Mouse (Mus musculus) heart, embryonic 12.5 days (tissue): ENCODE measurements around the gene Rasgrp2. TPM values are rescaled to one million over a fixed set of nuclear protein-coding genes. Genes with fewer than 3 reads are reported as not detected.

Experiments
- ATAC-seq: fragments of 200-750 bp; cut with Nextera tagmentation; 2 replicates; pipeline ENCODE4 v1.8.0; 2017; ENCODE audit warnings: moderate TSS enrichment, moderate library complexity; ENCODE audit not compliant: insufficient number of reproducible peaks, low FRiP score
- H3K27ac ChIP-seq: fragments of 300-500 bp; sonication (generic); 2 replicates; pipeline ENCODE4 v1.5.1; 2016; ENCODE audit warnings: mild to moderate bottlenecking, moderate library complexity; ENCODE audit not compliant: poor library complexity, severe bottlenecking
- H3K27me3 ChIP-seq: fragments of 300-500 bp; sonication (generic); replicated peaks from 2 replicates; pipeline ENCODE4 v1.6.1; 2016; ENCODE audit warnings: mild to moderate bottlenecking, moderate library complexity
- H3K36me3 ChIP-seq: fragments of 300-500 bp; sonication (generic); 2 replicates; pipeline ENCODE4 v1.6.1; 2016; ENCODE audit warnings: mild to moderate bottlenecking, moderate library complexity
- H3K4me1 ChIP-seq: fragments of 300-500 bp; sonication (generic); replicated peaks from 2 replicates; pipeline ENCODE4 v1.6.1; 2016; ENCODE audit warnings: mild to moderate bottlenecking
- H3K4me2 ChIP-seq: fragments of 300-500 bp; sonication (generic); 2 replicates; pipeline ENCODE4 v1.6.1; 2016; ENCODE audit warnings: mild to moderate bottlenecking, moderate library complexity
- H3K4me3 ChIP-seq: fragments of 300-500 bp; sonication (generic); 2 replicates; pipeline ENCODE4 v1.5.1; 2016; ENCODE audit warnings: mild to moderate bottlenecking
- H3K9ac ChIP-seq: fragments of 300-500 bp; sonication (generic); 2 replicates; pipeline ENCODE4 v1.6.1; 2016; ENCODE audit warnings: mild to moderate bottlenecking, moderate library complexity
- H3K9me3 ChIP-seq: fragments of 300-500 bp; sonication (generic); replicated peaks from 2 replicates; pipeline ENCODE4 v1.6.1; 2016; ENCODE audit warnings: mild to moderate bottlenecking, moderate library complexity
- WGBS: fragments of 180-500 bp; shearing (Covaris S2); methylation state at CpG from one replicate; pipeline ENCODE4 v1.1.7; 2016; 5-methylcytosine and 5-hydroxymethylcytosine counted together
- polyA plus RNA-seq: library from polyadenylated mRNA; unstranded; fragments of >200 nt; fragmentation: Nextera tagmentation; extraction: Ambion mirVana; gene quantifications from 2 replicates; pipeline ENCODE4 v1.2.1, GENCODE M21; 2016

Rasgrp2 gene
- polyA plus RNA-seq, 1 experiment from 2014 or later: 45.8 TPM

DNA sequence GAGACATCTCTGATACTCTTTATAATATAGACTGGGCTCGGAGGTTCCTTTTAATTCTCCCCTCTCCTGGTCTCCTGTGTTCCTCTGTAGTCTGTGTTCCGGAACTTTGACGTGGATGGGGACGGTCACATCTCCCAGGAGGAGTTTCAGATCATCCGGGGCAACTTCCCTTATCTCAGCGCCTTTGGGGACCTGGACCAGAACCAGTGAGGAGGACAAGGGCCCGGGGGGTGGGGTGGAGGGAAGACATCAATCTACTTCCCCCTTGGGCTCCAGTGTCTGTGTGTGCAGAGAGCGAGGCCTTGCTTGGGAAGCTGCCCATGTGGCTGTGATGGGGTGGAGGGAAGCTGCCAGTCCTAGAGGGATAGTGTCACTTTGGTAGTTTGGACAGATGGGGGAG is 9.6 kb downstream of the Rasgrp2 start:
- H3K9me3 ChIP-seq: no peaks in the 10 kb centered on the region
- no peaks in the 10 kb centered on the region for H3K4me1 ChIP-seq

DNA sequence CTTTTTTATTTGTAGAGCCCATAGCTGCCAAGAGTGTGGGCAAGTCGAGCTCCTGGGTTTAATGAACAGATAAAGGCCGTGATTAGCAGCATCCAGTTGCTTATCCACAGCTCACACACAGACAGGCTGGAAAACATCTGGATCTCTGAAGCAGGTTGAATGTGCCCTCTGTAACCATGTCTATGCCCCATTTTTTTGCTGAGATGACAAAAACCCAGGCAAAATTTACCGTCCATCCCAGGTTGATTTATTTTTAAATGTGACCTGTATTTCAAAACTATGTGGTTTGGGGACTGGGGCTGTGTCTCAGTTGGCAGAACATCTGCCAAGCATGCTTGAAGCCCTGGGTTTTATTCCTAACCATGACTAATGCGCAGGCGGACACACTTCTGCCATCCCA is 10.0 kb downstream of the Rasgrp2 start:
- Histone ChIP-seq H3K4me2 (no peak overlapping the region), H3K9me3 (no peaks in the 10 kb centered on the region), H3K27me3 (peaks cover 12% of the 10 kb centered on the region; the same call in 1 of the 2 replicates), H3K4me1 (no peaks in the 10 kb centered on the region), H3K27ac (no peak overlapping the region), H3K9ac (no peak overlapping the region), H3K4me3 (no peak overlapping the region), H3K36me3 (no peaks in the 10 kb centered on the region)
- no peak for ATAC-seq
- 71% methylated on average over 5 of the region's 5 CpGs for WGBS

More for the DNA sequence above, 9.6 kb downstream of the Rasgrp2 start:
- WGBS: 74% methylated on average over 8 of the region's 8 CpGs
- H3K36me3 ChIP-seq: no peaks in the 10 kb centered on the region
- H3K9ac ChIP-seq: no peak overlapping the region
- peaks cover 10% of the 10 kb centered on the region; the same call in 1 of the 2 replicates for H3K27me3 ChIP-seq
- no peak overlapping the region for H3K27ac ChIP-seq
- H3K4me2 ChIP-seq: no peak overlapping the region
- no peak for ATAC-seq
- H3K4me3 ChIP-seq: no peak overlapping the region

DNA sequence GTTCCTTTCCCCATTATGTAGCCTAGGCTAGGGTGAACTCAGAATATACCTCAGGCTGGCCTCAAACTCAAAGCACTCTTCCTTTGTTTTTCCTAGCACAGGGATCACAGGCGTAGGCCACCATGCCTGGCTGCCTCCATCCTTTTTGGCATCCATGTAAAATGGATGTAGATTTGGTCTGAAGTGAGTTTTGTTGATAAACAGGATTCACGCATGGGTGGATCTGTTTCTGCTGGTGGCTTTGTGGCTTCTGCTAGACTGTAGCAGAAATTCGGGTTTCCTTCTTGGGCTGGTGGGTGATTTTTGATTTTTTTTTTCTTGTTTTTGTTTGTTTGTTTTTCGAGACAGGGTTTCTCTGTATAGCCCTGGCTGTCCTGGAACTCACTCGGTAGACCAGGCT is 10.8 kb downstream of the Rasgrp2 start:
- no peak overlapping the region for H3K4me3 ChIP-seq
- H3K4me1 ChIP-seq: peaks cover 1% of the 10 kb centered on the region; the same call in 1 of the 2 replicates
- 82% methylated on average over 5 of the region's 5 CpGs for WGBS
- no peak for ATAC-seq
- no peak overlapping the region for H3K9ac ChIP-seq
- no peak overlapping the region for H3K4me2 ChIP-seq
- H3K36me3 ChIP-seq: no peaks in the 10 kb centered on the region
- H3K27ac ChIP-seq: no peak overlapping the region
- H3K9me3 ChIP-seq: no peaks in the 10 kb centered on the region
- H3K27me3 ChIP-seq: peaks cover 16% of the 10 kb centered on the region; the same call in 1 of the 2 replicates

DNA sequence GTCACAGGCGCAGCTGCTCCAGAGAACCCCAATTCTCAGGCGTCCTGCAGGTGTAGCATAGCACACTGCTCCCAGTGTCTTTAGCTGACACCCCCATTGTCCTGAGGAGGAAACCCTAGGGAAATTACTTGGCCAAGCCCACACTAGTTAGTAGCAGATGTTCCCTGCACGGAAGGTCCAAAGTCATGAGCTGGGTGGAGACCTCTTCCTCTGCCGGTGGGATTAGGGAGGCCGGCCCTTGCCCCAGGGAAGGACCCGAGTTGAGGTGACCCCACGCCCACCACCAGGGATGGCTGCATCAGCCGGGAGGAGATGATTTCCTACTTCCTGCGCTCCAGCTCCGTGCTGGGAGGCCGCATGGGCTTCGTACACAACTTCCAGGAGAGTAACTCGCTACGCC is 13.7 kb downstream of the Rasgrp2 start:
- Histone ChIP-seq H3K4me2 (no peak overlapping the region), H3K4me3 (no peak overlapping the region), H3K27me3 (peaks cover 32% of the 10 kb centered on the region), H3K36me3 (no peaks in the 10 kb centered on the region), H3K4me1 (peaks cover 26% of the 10 kb centered on the region), H3K27ac (no peak overlapping the region), H3K9me3 (no peaks in the 10 kb centered on the region), H3K9ac (no peak overlapping the region)
- ATAC-seq: no peak
- WGBS: 51% methylated on average over 14 of the region's 14 CpGs

DNA sequence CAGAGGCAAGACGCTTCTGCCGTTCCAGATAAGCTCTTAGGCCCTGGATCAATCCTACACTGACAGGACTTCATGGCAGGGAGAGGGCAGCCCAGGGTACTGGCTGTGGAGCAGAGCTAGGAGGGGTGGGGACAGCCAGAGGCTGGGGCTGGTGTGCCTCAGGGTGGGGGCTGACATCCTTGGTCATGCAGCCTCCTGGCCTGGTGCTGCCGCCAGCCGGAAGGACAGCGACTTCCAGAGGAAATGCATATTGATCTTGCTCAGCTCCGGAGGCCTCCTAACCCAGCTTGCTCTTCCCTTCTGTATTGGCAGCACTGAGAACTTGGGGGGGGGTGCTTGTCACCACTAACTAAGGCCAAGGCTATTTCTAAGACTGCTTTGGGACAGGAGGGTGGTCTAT is 16.3 kb downstream of the Rasgrp2 start:
- Histone ChIP-seq H3K4me2 (no peak overlapping the region), H3K9ac (no peak overlapping the region), H3K9me3 (no peaks in the 10 kb centered on the region), H3K4me3 (no peak overlapping the region), H3K27me3 (peaks cover 58% of the 10 kb centered on the region), H3K4me1 (peaks cover 36% of the 10 kb centered on the region), H3K27ac (no peak overlapping the region), H3K36me3 (no peaks in the 10 kb centered on the region)
- ATAC-seq: no peak
- WGBS: 23% methylated on average over 6 of the region's 6 CpGs

DNA sequence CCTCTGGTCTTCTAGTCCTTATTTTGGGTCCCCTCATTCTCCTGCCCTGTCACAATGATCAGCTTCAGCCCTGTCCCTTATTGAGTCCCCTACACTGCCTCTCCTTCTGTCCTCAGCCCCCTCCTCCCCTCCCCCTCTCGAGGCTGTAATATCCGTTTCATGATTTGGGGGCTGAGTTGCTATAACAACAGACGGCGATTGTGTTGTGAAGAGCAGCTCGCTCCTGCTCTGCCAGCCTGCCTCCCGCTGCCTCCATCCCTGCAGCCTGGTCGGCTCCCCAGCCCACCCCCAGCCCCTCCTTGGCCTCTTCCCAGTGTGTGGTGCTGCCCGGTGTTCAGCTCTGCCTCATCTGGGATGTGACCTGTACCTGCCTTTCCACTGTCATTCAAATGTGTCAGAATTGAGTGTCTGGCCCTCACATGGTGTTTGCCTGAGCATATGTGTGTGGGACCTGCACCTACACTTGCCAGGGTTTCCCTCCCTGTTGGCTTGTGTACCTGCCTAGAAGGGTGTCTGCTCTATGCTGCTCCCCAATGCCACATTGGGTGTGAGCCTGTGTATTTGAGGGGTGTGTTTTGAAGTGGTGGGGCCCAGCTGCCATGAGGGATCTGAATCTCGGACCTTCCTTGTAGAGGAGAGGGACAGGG is 17.1 kb downstream of the Rasgrp2 start:
- Histone ChIP-seq H3K4me1 (peaks cover 36% of the 10 kb centered on the region), H3K27me3 (peaks cover 66% of the 10 kb centered on the region), H3K27ac (no peak overlapping the region), H3K4me3 (no peak overlapping the region), H3K9ac (no peak overlapping the region), H3K9me3 (no peaks in the 10 kb centered on the region), H3K4me2 (no peak overlapping the region), H3K36me3 (no peaks in the 10 kb centered on the region)
- ATAC-seq: no peak
- 13% methylated on average over 9 of the region's 9 CpGs for WGBS

DNA sequence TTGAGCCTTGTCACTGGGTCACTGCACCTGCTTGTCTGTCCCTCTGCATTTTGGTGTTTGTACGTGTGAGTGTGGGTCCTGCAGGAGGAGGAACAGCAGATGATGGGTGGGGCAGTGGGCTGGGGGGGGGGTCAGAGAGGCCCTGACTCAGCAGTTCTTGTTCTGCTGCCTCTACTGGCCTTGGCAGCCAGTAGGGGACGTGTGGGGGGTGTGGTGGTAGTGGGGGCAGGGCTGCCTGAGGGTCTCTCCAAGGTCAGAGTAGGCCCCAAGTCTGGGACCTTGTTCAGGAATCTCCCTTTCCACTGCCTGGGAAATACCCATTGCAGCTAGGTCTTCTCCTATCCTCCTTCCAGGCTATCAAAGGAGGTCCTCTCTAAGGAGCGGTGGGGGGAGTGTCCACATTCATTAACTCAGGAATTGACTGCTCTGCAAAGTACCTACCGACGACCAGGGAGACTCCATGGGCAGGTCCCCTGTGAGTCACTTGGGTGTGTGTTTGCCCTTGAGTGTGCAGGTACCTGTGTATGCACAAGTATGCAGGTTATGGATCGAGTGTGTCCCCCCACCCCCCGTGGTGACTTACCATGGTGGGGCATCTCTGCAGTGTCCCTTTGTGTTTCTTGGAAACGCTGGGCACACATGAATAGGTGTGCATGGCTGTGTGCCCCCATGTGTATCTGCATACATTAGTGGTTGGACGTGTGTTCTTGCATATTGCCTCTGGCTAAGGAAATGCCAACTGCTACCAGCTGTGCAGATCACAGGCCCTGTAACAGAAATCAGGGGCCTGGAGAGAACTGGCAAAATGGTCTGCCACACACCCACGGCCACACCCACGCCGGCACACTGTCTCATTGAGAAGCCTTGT is 18.0 kb downstream of the Rasgrp2 start:
- H3K9me3 ChIP-seq: no peaks in the 10 kb centered on the region
- H3K4me2 ChIP-seq: no peak overlapping the region
- no peaks in the 10 kb centered on the region for H3K36me3 ChIP-seq
- H3K27ac ChIP-seq: no peak overlapping the region
- peaks cover 75% of the 10 kb centered on the region for H3K27me3 ChIP-seq
- ATAC-seq: no peak
- H3K9ac ChIP-seq: no peak overlapping the region
- peaks cover 36% of the 10 kb centered on the region for H3K4me1 ChIP-seq
- WGBS: 61% methylated on average over 12 of the region's 12 CpGs
- no peak overlapping the region for H3K4me3 ChIP-seq

DNA sequence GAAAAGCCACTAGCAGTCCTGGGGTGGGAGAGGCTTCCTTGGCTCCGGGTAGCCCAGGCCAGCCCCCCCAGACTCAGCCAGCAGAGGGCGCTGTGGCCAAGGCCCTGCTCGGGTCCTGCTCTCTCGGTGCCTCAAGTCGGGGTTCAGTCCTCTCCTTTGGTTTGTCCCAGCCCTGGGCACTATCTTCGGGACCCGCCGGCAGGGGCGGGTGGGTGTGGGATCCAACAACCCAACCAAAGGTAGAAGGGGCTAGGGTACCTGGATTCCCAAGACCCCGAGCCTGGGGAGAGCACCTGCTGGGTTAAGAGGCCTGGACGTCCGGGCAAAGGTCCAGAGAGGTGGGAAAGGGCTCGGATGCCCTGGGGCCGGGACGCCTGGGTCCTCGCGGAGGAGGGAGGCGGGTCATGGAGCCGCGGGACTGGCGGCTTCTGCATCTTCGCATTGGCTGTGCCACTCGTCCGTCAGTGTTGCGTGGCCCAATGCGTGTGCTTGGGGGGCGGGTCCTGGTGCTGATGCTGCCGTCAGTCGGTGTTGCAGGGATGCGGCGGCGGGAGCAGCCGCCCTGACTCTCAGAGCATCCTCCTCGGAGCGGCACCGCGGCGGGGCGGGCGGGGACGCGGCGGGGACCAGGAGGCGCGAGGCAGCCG is 19.2 kb downstream of the Rasgrp2 start, which contains the start of gene Nrxn2:
Nrxn2 (plus strand) TSS at position 499 of the 647 bp plus-strand sequence.
- Histone ChIP-seq H3K36me3 (no peaks in the 10 kb centered on the region), H3K27ac (no peak within 1 kb of the TSS), H3K4me1 (peaks cover 36% of the 10 kb centered on the region), H3K27me3 (peaks cover 77% of the 10 kb centered on the region), H3K4me3 (peak within 1 kb of the TSS; percentile 49), H3K4me2 (peak within 1 kb of the TSS; percentile 83), H3K9ac (peak within 1 kb of the TSS; percentile 55; the same call in 1 of the 2 replicates), H3K9me3 (no peaks in the 10 kb centered on the region)
- peak; percentile 61 for ATAC-seq
- under 1% methylated on average over 46 of the region's 46 CpGs for WGBS

DNA sequence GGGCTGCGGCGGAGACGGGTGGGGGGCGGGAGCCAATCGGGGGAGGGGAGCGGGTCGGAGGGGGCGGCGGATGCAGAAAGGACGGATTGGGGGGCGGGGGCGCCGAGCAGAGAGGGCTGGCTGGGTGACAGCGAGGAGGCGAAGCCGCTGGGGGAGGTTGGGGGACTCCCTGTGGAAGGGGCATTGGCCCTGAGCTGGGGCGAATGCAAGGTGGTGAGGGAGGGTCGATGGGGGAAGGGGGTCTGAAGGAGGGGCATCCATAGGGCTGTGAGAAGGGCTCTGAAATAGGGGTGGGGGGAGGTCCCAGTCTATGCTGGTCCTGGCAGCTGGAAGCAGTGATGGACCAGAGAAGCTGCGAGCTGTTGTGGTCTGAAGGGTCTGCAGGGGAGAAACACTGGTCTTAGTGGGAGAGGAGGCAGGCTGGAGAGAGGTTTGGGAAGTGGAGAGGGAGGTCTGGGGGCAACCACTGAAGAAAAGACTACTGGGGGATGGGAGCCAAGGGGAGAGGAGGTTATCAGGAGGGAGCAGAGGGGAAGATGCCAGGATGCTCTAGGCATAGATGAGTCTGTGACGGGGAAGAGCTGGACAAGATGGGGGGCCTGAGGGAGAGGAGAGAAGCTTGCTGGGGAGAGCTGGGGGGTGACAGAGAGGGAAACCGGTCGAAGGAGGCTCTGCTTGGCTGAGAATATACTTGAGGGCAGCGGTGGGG is 20.0 kb downstream of the Rasgrp2 start:
- Histone ChIP-seq H3K36me3 (no peaks in the 10 kb centered on the region), H3K27ac (no peak overlapping the region), H3K4me2 (peak overlapping the region; percentile 83), H3K4me3 (peak overlapping the region; percentile 49), H3K9ac (no peak overlapping the region), H3K4me1 (peaks cover 36% of the 10 kb centered on the region), H3K9me3 (no peaks in the 10 kb centered on the region), H3K27me3 (peaks cover 80% of the 10 kb centered on the region)
- ATAC-seq: no peak
- WGBS: 13% methylated on average over 21 of the region's 23 CpGs

DNA sequence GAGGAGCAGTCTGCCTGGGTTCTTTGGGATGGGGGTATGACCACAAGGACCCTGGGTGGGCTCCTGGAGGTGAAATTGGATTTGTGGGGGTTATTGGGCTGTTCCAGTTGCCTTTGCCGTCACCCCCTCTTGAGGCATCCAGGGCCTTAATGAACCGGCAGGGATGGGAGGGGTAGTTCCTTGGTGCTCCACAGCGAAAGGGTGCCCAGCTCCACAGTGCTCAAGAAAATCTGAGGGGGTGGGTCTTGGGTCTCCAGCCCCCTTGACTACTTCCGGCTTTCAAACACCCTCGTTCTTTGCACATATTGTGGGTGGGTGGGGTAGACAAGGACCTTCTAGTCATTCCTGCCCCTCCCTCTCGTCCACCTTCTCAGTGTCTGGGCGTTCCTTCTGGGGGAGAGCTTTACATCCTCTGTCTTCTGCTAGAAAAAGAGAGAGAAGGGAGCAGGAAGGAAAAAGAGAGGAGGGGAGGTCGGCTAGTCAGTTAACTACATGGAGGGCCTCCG is 20.7 kb downstream of the Rasgrp2 start:
- Histone ChIP-seq H3K36me3 (no peaks in the 10 kb centered on the region), H3K27me3 (peaks cover 83% of the 10 kb centered on the region), H3K4me3 (no peak overlapping the region), H3K4me2 (no peak overlapping the region), H3K9ac (no peak overlapping the region), H3K27ac (no peak overlapping the region), H3K4me1 (peaks cover 35% of the 10 kb centered on the region), H3K9me3 (no peaks in the 10 kb centered on the region)
- ATAC-seq: no peak
- WGBS: 52% methylated on average over 9 of the region's 9 CpGs
